Mouse (Mus musculus): Measurements from ENCODE around the gene Sap25. TPM values are rescaled to one million over a fixed set of nuclear protein-coding genes. Genes with fewer than 3 reads are reported as not detected.

Gene Sap25
- polyA plus RNA-seq, 1 experiment from 2014 or later: 5.6 TPM

- Histone ChIP-seq H3K4me2 (peak overlapping the region; percentile 34), H3K4me3 (ENCODE audit: low read depth, low read length) (no peak overlapping the region), H3K27me3 (ENCODE audit: control insufficient read depth, insufficient read depth, low read length) (no peaks in the 10 kb centered on the region), H3K36me3 (ENCODE audit: control insufficient read depth, insufficient read depth, low read length) (no peaks in the 10 kb centered on the region), H3K4me1 (ENCODE audit: control insufficient read depth, insufficient read depth, low read length) (peaks cover 9% of the 10 kb centered on the region), H3K9me3 (replicated peaks; ENCODE audit: control insufficient read depth, low read length) (no peaks in the 10 kb centered on the region), H3K27ac (ENCODE audit: low read depth, low read length) (peak overlapping the region; percentile 59), H3K9ac (ENCODE audit: low read depth, low read length) (peak overlapping the region; percentile 34; the same call in 1 of the 2 replicates)
- WGBS (ENCODE audit: insufficient replicate concordance): 84% methylated on average over 3 of the region's 3 CpGs
- ATAC-seq (replicated peaks; ENCODE audit: insufficient number of reproducible peaks, low FRiP score, low TSS enrichment): no peak
These were observed 48.8 kb downstream of the Sap25 start for GRCm38 (mm10) chr5:137689974-137690373.

GRCm38 (mm10) chr5:137690531-137690930, 49.4 kb downstream of the Sap25 start:
- H3K4me1 ChIP-seq (ENCODE audit: control insufficient read depth, insufficient read depth, low read length): peaks cover 5% of the 10 kb centered on the region
- WGBS (ENCODE audit: insufficient replicate concordance): 33% methylated on average over 9 of the region's 9 CpGs
- peak overlapping the region; percentile 34 for H3K4me2 ChIP-seq
- ATAC-seq (replicated peaks; ENCODE audit: insufficient number of reproducible peaks, low FRiP score, low TSS enrichment): no peak
- H3K9ac ChIP-seq (ENCODE audit: low read depth, low read length): peak overlapping the region; percentile 34; the same call in 1 of the 2 replicates
- no peaks in the 10 kb centered on the region for H3K27me3 ChIP-seq (ENCODE audit: control insufficient read depth, insufficient read depth, low read length)
- H3K9me3 ChIP-seq (replicated peaks; ENCODE audit: control insufficient read depth, low read length): no peaks in the 10 kb centered on the region
- H3K27ac ChIP-seq (ENCODE audit: low read depth, low read length): peak overlapping the region; percentile 59
- H3K4me3 ChIP-seq (ENCODE audit: low read depth, low read length): no peak overlapping the region
- no peaks in the 10 kb centered on the region for H3K36me3 ChIP-seq (ENCODE audit: control insufficient read depth, insufficient read depth, low read length)

DNA sequence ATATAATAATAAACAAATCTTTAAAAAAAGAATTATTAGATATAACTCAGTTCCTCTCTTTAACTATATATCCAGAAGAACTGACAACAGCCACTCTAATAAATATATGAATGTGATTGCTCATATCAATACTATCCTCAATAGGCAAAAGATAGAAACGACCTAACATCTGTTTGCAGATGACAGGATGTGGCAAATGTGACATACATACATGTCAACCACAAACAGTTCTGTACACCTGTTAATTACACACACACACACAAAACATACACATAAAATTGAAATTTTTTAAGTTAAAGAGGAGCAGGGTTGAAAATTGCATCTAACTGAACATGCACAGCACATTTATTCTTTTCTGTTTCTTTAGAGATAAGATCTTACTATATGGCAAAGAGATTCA, 50.7 kb downstream of the Sap25 start:
- Histone ChIP-seq H3K27me3 (ENCODE audit: control insufficient read depth, insufficient read depth, low read length) (no peaks in the 10 kb centered on the region), H3K9me3 (replicated peaks; ENCODE audit: control insufficient read depth, low read length) (no peaks in the 10 kb centered on the region), H3K9ac (ENCODE audit: low read depth, low read length) (no peak overlapping the region), H3K4me3 (ENCODE audit: low read depth, low read length) (no peak overlapping the region), H3K4me1 (ENCODE audit: control insufficient read depth, insufficient read depth, low read length) (peaks cover 5% of the 10 kb centered on the region), H3K4me2 (no peak overlapping the region), H3K36me3 (ENCODE audit: control insufficient read depth, insufficient read depth, low read length) (no peaks in the 10 kb centered on the region), H3K27ac (ENCODE audit: low read depth, low read length) (no peak overlapping the region)
- ATAC-seq (replicated peaks; ENCODE audit: insufficient number of reproducible peaks, low FRiP score, low TSS enrichment): no peak
- WGBS (ENCODE audit: insufficient replicate concordance): 72% methylated on average over 1 of the region's 1 CpGs

Other genes starting within 250 kb of the Sap25 start
- gene Zan, start 164.3 kb upstream of the Sap25 start, polyA plus RNA-seq (2014; fragmentation: Nextera tagmentation; extraction: Ambion mirVana): 0.03 and 0.11 TPM in 2 replicates
- gene Pop7, start 138.8 kb upstream of the Sap25 start, polyA plus RNA-seq (2014; fragmentation: Nextera tagmentation; extraction: Ambion mirVana): 46.5 and 50.0 TPM in 2 replicates
- 6.8 and 9.5 TPM in 2 replicates for gene Gigyf1, start 122.8 kb upstream of the Sap25 start, polyA plus RNA-seq (2014; fragmentation: Nextera tagmentation; extraction: Ambion mirVana)
- gene Epo, start 108.1 kb upstream of the Sap25 start, polyA plus RNA-seq (2014; fragmentation: Nextera tagmentation; extraction: Ambion mirVana): not detected in 2 replicates
- 307 and 318 TPM in 2 replicates for gene Gnb2, start 107.8 kb upstream of the Sap25 start, polyA plus RNA-seq (2014; fragmentation: Nextera tagmentation; extraction: Ambion mirVana)
- gene Actl6b, start 87.8 kb upstream of the Sap25 start, polyA plus RNA-seq (2014; fragmentation: Nextera tagmentation; extraction: Ambion mirVana): 0.65 and 1.0 TPM in 2 replicates
- 2.3 and 3.5 TPM in 2 replicates for gene Tfr2, start 71.5 kb upstream of the Sap25 start, polyA plus RNA-seq (2014; fragmentation: Nextera tagmentation; extraction: Ambion mirVana)
- 13.9 and 16.0 TPM in 2 replicates for gene Mospd3, start 40.3 kb upstream of the Sap25 start, polyA plus RNA-seq (2014; fragmentation: Nextera tagmentation; extraction: Ambion mirVana)
- 120 and 134 TPM in 2 replicates for gene Pcolce, start 27.6 kb upstream of the Sap25 start, polyA plus RNA-seq (2014; fragmentation: Nextera tagmentation; extraction: Ambion mirVana)
- gene Fbxo24, start 12.3 kb upstream of the Sap25 start, polyA plus RNA-seq (2014; fragmentation: Nextera tagmentation; extraction: Ambion mirVana): not detected in 2 replicates
- gene Lrch4, start 12.2 kb upstream of the Sap25 start, polyA plus RNA-seq (2014; fragmentation: Nextera tagmentation; extraction: Ambion mirVana): 26.0 and 28.0 TPM in 2 replicates
- 5.9 and 6.5 TPM in 2 replicates for gene Gm20605, start 12.2 kb upstream of the Sap25 start, polyA plus RNA-seq (2014; fragmentation: Nextera tagmentation; extraction: Ambion mirVana)
- gene Irs3, start 4.4 kb downstream of the Sap25 start, polyA plus RNA-seq (2014; fragmentation: Nextera tagmentation; extraction: Ambion mirVana): 0.23 TPM in 2 replicates
- gene Agfg2, start 43.4 kb downstream of the Sap25 start, polyA plus RNA-seq (2014; fragmentation: Nextera tagmentation; extraction: Ambion mirVana): 19.9 TPM in 2 replicates
- 0.47 and 1.0 TPM in 2 replicates for gene Nyap1, start 100.3 kb downstream of the Sap25 start, polyA plus RNA-seq (2014; fragmentation: Nextera tagmentation; extraction: Ambion mirVana)
- 139 and 147 TPM in 2 replicates for gene Tsc22d4, start 104.4 kb downstream of the Sap25 start, polyA plus RNA-seq (2014; fragmentation: Nextera tagmentation; extraction: Ambion mirVana)
- 29.9 and 35.3 TPM in 2 replicates for gene Ppp1r35, start 137.5 kb downstream of the Sap25 start, polyA plus RNA-seq (2014; fragmentation: Nextera tagmentation; extraction: Ambion mirVana)
- 7.4 and 9.2 TPM in 2 replicates for gene Mepce, start 146.3 kb downstream of the Sap25 start, polyA plus RNA-seq (2014; fragmentation: Nextera tagmentation; extraction: Ambion mirVana)
- gene Zcwpw1, start 146.5 kb downstream of the Sap25 start, polyA plus RNA-seq (2014; fragmentation: Nextera tagmentation; extraction: Ambion mirVana): 12.4 and 13.7 TPM in 2 replicates
- 2.1 and 2.9 TPM in 2 replicates for gene Pilra, start 194.9 kb downstream of the Sap25 start, polyA plus RNA-seq (2014; fragmentation: Nextera tagmentation; extraction: Ambion mirVana)
- 0.13 and 0.84 TPM in 2 replicates for gene Pilrb1, start 216.8 kb downstream of the Sap25 start, polyA plus RNA-seq (2014; fragmentation: Nextera tagmentation; extraction: Ambion mirVana)
- 2.1 and 2.7 TPM in 2 replicates for gene Pilrb2, start 230.5 kb downstream of the Sap25 start, polyA plus RNA-seq (2014; fragmentation: Nextera tagmentation; extraction: Ambion mirVana)

Measured in heart, embryonic 11.5 days (tissue).